9 mouse cellular contexts compared by ENCODE assay signal in the genomic region with DNA sequence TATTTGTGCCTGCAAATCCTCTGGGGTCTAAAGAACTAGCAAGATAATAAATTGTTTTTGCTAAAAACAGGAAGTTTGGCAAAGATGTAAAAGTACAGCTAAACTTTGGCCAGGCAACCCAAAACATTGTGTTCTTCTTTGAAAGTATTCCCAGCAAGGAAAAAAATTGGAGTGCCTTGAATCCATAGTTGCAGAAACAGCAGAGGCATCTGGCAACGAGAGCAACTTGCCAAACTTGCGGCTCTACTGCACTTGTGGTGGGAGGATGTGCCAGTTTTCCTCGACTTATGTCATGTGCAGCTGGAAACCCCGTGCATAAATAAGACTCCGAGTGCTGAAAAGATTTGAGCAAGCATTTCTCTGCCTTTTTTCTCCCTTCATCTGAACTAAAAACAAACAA.
DNase-seq lines count a peak whose midpoint lies in the region; ATAC-seq and TF ChIP-seq lines count a peak whose summit lies in the region.
"Had no signal": no experiment of that assay in that cellular context is flagged by ENCODE, and none has a peak within 500 bp of the region (broad histone marks: within the 10 kb centered on the region; RNA-seq: fewer than 3 reads in every experiment).

No protein-coding gene starts in this region.

- no peak overlapping the region for H3K9ac ChIP-seq in lung, embryonic 16.5 days (ENCODE audit: low read length)
- H3K9ac ChIP-seq: liver, embryonic 13.5 days had no signal

- no peaks in the 10 kb centered on the region for H3K9me3 ChIP-seq in lung, embryonic 16.5 days (ENCODE audit: control insufficient read depth, low read length)
- H3K9me3 ChIP-seq: liver, embryonic 13.5 days had no signal

- no peak for ATAC-seq in cerebellum, adult (ENCODE audit: insufficient number of reproducible peaks, low FRiP score, low TSS enrichment)
- peak; percentile 86 for ATAC-seq in lung, embryonic 16.5 days (ENCODE audit: low read depth)
- ATAC-seq in erythroid progenitor cell, adult 5-6 weeks (replicated peaks; ENCODE audit: low FRiP score, poor library complexity, severe bottlenecking) = no peak

- intact Hi-C loops in gastrocnemius, adult 2 months (cut with DNase I) = no loop called here

- 0 out of 2 replicates have a peak overlapping the region, but pooled peaks have one; percentile 20 for H3K4me2 ChIP-seq in lung, embryonic 16.5 days (ENCODE audit: low read depth, low read length)
- H3K4me2 ChIP-seq: liver, embryonic 13.5 days had no signal

- 34% methylated on average over 5 of the region's 5 CpGs for WGBS in lung, embryonic 16.5 days

- peak; percentile 1 for DNase-seq in cerebellum, adult 11 months
- DNase-seq in adrenal gland, postnatal 14 days = peak; percentile 59
- peak; percentile 75 for DNase-seq in gastrocnemius, adult 2 months
- peak; percentile 53 to 82 for DNase-seq in kidney, postnatal 36 days
- DNase-seq in thymus, postnatal 14 days = no peak
- DNase-seq: liver, embryonic 13.5 days had no signal

- peak overlapping the region; percentile 71 for H3K27ac ChIP-seq in gastrocnemius, adult 2 months
- H3K27ac ChIP-seq in lung, embryonic 16.5 days (ENCODE audit: low read length) = peak overlapping the region; percentile 66
- H3K27ac ChIP-seq: liver, embryonic 13.5 days had no signal

- no peaks in the 10 kb centered on the region for H3K27me3 ChIP-seq in lung, embryonic 16.5 days (ENCODE audit: control insufficient read depth, insufficient read depth, low read depth, low read length)
- H3K27me3 ChIP-seq: liver, embryonic 13.5 days had no signal

- TF ChIP-seq CTCF in gastrocnemius, adult 2 months (IDR thresholded peaks at IDR 0.05) = no peak

- H3K4me3 ChIP-seq in gastrocnemius, adult 2 months = peak overlapping the region; percentile 28; the same call in 1 of the 2 replicates
- no peak overlapping the region for H3K4me3 ChIP-seq in lung, embryonic 16.5 days (ENCODE audit: low read length)
- H3K4me3 ChIP-seq: liver, embryonic 13.5 days had no signal

- H3K36me3 ChIP-seq in lung, embryonic 16.5 days (ENCODE audit: control insufficient read depth, insufficient read depth, low read length) = no peaks in the 10 kb centered on the region
- H3K36me3 ChIP-seq: liver, embryonic 13.5 days had no signal

- peaks cover 9% of the 10 kb centered on the region for H3K4me1 ChIP-seq in lung, embryonic 16.5 days (replicated peaks; ENCODE audit: control insufficient read depth, insufficient read depth, low read length)
- H3K4me1 ChIP-seq: liver, embryonic 13.5 days had no signal
